Mouse (Mus musculus): ENCODE data around the gene Satb2.

DNA sequence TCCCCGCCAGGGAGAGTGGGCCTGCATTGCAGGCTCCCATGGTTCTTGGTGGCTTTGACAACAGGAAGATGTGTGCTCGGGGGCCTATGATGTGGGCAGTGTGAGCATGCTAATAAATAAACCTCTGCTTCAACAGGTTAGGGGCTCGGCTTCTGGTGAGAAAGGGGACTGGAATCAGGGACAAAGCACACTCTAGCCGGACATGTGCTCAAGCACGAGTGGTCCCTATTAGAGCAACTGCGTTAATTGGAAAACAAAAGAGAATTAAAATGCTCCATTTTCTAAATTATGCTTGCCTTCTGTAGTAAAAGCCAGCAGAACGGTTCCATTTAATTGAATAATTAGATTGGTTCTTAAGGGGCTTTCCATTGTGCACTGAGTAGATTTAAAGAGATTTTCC is 177.8 kb downstream of the Satb2 start:
- no peak for TF ChIP-seq CTCF (IDR thresholded peaks at IDR 0.05; ENCODE audit: borderline replicate concordance, control insufficient read depth, extremely low read depth, insufficient read depth, low read length, poor library complexity)
- no peak for TF ChIP-seq POLR2A (IDR thresholded peaks at IDR 0.05; ENCODE audit: control insufficient read depth, extremely low read depth, insufficient read depth, low read length, poor library complexity)
